Mouse (Mus musculus): ENCODE measurements at regions not wholly inside any gene's neighbourhood (a gene's known extent, or its start where the extent isn't known, plus 50 kb on each side); places are given as distances from the start of the nearest gene placed in this dataset.

- no peak for ATAC-seq (replicated peaks; ENCODE audit: low read depth, poor library complexity, severe bottlenecking)
Observed at GRCm38 (mm10) chr5:111647686-111648200, 86.0 kb upstream of the Gm26897 start.

DNA sequence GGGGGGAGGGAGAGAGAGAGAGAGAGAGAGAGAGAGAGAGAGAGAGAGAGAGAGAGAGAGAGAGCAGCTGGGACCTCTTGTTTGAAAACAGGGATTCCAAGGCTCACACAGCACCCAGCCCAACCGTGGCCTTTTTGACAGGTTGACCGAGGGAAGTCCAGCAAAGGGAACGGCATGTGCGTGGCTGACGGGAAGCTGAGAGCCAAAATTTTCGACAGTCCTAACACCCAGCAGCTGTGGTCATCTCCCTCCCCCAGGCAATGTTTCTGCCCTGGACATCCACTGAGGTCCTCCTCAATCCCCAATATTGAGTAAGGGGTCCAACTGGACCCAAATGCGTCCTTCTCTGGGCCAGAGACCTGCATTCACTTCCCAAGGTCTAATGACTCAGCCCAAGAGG, 85.2 kb upstream of the Gm26897 start:
- no peak for ATAC-seq (replicated peaks; ENCODE audit: low read depth, poor library complexity, severe bottlenecking)

GRCm38 (mm10) chr5:111649012-111649411, 84.7 kb upstream of the Gm26897 start:
- ATAC-seq (replicated peaks; ENCODE audit: low read depth, poor library complexity, severe bottlenecking), result no peak

DNA sequence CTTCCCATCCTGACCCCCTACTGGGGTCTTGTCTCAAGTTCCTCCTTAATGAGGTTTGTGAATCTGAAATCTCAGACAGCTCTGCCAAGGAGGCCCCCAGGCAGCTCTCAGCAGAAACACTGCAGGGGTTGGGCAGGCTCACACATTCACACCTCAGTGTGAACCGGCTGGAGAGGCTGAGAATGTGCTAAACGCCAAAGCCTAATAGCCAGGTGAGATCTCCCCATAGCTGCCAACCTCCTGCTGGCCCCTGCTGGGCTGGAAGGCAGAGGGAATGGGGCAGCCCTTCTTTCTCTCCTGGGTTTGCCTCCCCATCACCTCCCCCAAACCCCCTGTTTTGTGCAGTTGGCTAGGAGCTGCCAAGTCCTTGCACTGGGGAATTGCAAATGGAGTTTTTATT, 81.3 kb upstream of the Gm26897 start:
- no peak for ATAC-seq (replicated peaks; ENCODE audit: low read depth, poor library complexity, severe bottlenecking)

DNA sequence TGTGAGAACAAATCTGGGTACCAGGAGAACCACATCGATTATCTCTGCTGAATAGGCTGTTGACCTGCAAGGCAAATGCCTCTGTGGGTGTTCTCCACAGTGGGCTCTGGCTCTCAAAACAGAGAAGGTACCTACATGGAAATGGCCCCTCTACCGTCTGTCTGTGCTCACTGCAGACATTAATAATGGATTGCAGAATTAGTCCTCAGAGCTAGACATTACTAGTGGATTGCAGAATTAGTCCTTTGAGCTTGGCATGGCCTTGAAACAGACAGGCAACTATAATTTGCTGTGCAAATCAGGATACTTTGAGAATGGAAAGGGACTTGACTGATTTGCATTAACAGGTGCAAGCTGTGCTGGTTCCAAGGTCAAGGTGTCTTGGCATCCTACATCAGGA, 77.3 kb upstream of the Gm26897 start:
- no peak for ATAC-seq (replicated peaks; ENCODE audit: low read depth, poor library complexity, severe bottlenecking)

GRCm38 (mm10) chr5:111657759-111658429, 75.8 kb upstream of the Gm26897 start:
- peak; percentile 50 for ATAC-seq (replicated peaks; ENCODE audit: low read depth, poor library complexity, severe bottlenecking)

- ATAC-seq (replicated peaks; ENCODE audit: low read depth, poor library complexity, severe bottlenecking), result no peak
Observed at GRCm38 (mm10) chr5:111659229-111659628, 74.5 kb upstream of the Gm26897 start.

GRCm38 (mm10) chr5:111660447-111660846, 73.3 kb upstream of the Gm26897 start:
- no peak for ATAC-seq (replicated peaks; ENCODE audit: low read depth, poor library complexity, severe bottlenecking)

DNA sequence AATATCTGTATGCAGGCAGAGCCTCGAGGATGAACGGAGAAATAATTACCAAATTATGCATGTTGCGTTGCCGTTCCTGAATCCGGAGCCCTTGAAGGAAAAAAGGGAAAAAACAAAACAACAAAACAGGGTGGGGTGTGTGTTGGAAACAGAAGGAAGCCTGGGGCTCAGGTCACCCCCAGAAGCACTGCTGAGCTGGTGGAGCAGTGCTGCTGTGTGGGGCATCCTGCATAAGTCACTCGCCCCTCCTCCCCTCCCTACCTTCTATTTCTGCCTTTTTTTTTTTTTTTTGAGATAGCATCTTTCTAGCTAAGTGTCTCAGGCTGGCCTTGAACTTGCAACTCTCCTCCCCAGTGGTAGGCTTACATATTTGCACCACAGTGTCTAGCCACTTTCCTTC, 72.8 kb upstream of the Gm26897 start:
- no peak for ATAC-seq (replicated peaks; ENCODE audit: low read depth, poor library complexity, severe bottlenecking)

DNA sequence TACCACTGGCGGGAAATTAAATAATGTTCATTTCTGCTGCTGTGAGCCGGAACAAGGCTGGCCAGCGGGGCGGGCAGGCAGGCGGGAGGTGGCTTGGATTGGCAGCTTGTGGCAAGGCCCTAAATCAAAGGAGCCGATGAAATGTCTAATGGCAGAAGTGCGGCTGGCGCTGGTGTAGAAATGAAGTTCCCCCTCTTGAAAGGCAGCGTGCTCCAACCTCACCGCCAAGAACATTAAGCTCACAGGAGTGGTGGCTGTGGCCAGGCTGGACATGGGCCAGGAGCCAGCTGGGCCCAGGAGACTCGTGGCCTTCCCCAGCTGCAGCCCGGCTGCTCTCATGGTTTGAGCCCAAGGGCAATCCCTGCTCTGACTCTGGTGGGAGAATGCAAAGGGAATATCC, 71.8 kb upstream of the Gm26897 start:
- ATAC-seq (replicated peaks; ENCODE audit: low read depth, poor library complexity, severe bottlenecking), result peak; percentile 61

GRCm38 (mm10) chr5:111663831-111664230, 69.9 kb upstream of the Gm26897 start:
- ATAC-seq (replicated peaks; ENCODE audit: low read depth, poor library complexity, severe bottlenecking), result no peak

DNA sequence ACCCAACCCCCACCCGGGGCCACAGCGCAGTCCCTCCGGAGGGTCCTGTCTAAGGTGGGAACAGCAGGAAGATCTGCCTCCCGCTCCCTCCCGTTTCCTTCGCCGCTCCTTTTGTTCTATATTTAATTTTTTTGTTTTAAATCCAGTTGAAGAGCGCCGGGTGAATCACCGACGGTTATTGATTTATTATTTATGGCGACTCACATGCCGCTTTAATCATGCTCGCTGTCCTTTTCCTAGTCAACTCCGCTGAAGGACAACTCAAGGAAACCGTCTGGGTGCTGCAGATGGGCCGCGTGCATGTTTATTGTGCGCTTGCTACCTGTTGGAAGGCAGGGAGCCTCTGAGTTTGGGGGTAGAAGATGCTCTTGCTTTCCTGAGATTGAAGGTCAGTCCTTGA, 68.3 kb upstream of the Gm26897 start:
- no peak for ATAC-seq (replicated peaks; ENCODE audit: low read depth, poor library complexity, severe bottlenecking)

DNA sequence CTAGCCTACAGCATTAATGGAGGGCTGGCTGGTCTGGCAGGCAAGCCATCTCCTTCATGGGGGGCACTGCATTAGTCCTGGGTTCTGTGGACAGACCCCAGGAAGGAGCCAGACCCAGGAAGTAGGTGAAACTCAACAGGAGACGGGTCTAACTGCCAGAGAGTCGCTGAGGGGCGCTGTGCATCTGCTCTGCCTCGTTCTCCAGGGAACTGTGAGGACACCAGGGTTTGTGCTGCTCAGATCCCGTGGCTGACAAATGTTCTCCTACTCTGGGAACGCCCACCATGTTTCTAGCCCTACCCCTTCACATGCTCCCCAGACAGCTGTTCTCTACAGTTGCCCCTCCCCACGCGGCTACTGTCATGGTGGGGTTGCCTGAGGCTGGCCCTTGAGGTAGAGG, 67.7 kb upstream of the Gm26897 start:
- ATAC-seq (replicated peaks; ENCODE audit: low read depth, poor library complexity, severe bottlenecking), result no peak

DNA sequence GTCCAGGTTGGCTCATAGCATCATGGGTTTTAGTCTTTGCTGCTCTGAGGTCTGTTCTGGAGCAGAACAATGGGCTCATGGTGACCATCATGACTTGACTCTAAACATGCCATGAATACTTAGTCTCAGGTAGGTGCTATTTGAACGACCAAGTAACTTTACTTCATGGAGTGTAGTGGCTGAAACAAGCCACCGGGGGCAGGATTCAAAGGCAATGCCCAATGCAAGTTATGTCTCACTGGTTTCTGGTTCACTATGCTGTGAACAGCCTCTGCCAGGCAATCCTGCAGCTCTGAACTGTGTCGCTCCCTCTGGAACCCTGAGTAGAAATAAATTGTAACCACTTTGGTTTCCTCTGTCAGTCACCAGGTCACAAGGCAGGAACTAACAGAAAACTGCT, 65.8 kb upstream of the Gm26897 start:
- ATAC-seq (replicated peaks; ENCODE audit: low read depth, poor library complexity, severe bottlenecking), result peak; percentile 51

GRCm38 (mm10) chr5:111669139-111669538, 64.6 kb upstream of the Gm26897 start:
- no peak for ATAC-seq (replicated peaks; ENCODE audit: low read depth, poor library complexity, severe bottlenecking)

- ATAC-seq (replicated peaks; ENCODE audit: low read depth, poor library complexity, severe bottlenecking), result no peak
Observed at GRCm38 (mm10) chr5:111671762-111672161, 62.0 kb upstream of the Gm26897 start.

- ATAC-seq (replicated peaks; ENCODE audit: low read depth, poor library complexity, severe bottlenecking), result no peak
Observed at GRCm38 (mm10) chr5:111674976-111675672, 58.6 kb upstream of the Gm26897 start.

GRCm38 (mm10) chr5:111675673-111676261, 58.0 kb upstream of the Gm26897 start:
- ATAC-seq (replicated peaks; ENCODE audit: low read depth, poor library complexity, severe bottlenecking), result no peak

- ATAC-seq (replicated peaks; ENCODE audit: low read depth, poor library complexity, severe bottlenecking), result no peak
Observed at GRCm38 (mm10) chr5:111677847-111678311, 55.8 kb upstream of the Gm26897 start.

DNA sequence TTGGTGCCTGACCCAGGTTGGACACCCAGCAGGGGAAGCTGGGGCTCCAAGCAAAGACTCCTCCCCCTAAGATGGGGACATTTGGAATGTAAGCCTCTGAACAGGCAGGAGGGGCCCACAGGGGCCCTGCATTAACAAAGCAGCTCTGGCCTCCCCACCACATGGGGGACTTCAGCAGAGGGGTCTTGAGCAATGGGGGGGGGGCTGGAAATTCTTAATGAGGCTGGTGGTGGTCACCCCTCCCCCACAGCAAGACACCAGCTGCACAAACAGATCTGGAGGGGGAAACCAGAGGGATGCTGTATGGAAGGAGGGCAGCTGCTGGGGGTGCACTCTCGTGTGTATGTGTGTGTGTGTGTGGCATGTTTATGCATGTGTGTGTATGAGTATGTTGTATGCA, 55.2 kb upstream of the Gm26897 start:
- ATAC-seq (replicated peaks; ENCODE audit: low read depth, poor library complexity, severe bottlenecking), result no peak

- ATAC-seq (replicated peaks; ENCODE audit: low read depth, poor library complexity, severe bottlenecking), result no peak
Observed at GRCm38 (mm10) chr5:111681362-111682028, 52.2 kb upstream of the Gm26897 start.
